Mouse (Mus musculus) liver, embryonic 13.5 days (tissue): ENCODE measurements around the gene Eps8l1. TPM values are rescaled to one million over a fixed set of nuclear protein-coding genes. Genes with fewer than 3 reads are reported as not detected.

Experiments used
- ATAC-seq: fragments of 200-750 bp; cut with Nextera tagmentation; 2 replicates; pipeline ENCODE4 v1.8.0; 2017; ENCODE audit warnings: low read depth, mild to moderate bottlenecking, moderate number of reproducible peaks, moderate library complexity
- DNase-seq: peaks from one replicate; pipeline ENCODE4 v3.0.0; 2022
- H3K27ac ChIP-seq: fragments of 300-500 bp; sonication (generic); 2 replicates; pipeline ENCODE4 v1.5.1; 2015; ENCODE audit warnings: moderate library complexity, mild to moderate bottlenecking, inconsistent platforms
- H3K27me3 ChIP-seq: fragments of 300-500 bp; sonication (generic); 2 replicates; pipeline ENCODE4 v1.6.1; 2015; ENCODE audit warnings: mild to moderate bottlenecking, inconsistent platforms
- H3K36me3 ChIP-seq: fragments of 300-500 bp; sonication (generic); 2 replicates; pipeline ENCODE4 v1.6.1; 2015; ENCODE audit warnings: mild to moderate bottlenecking, inconsistent platforms
- H3K4me1 ChIP-seq: fragments of 300-500 bp; sonication (generic); replicated peaks from 2 replicates; pipeline ENCODE4 v1.6.1; 2015; ENCODE audit warnings: inconsistent platforms
- H3K4me2 ChIP-seq: fragments of 300-500 bp; sonication (generic); 2 replicates; pipeline ENCODE4 v1.6.1; 2015; ENCODE audit warnings: inconsistent platforms, mild to moderate bottlenecking, moderate library complexity
- H3K4me3 ChIP-seq: fragments of 300-500 bp; sonication (generic); replicated peaks from 2 replicates; pipeline ENCODE4 v1.5.1; 2015; ENCODE audit warnings: mild to moderate bottlenecking, inconsistent platforms
- H3K9ac ChIP-seq: fragments of 300-500 bp; sonication (generic); 2 replicates; pipeline ENCODE4 v1.6.1; 2015; ENCODE audit warnings: mild to moderate bottlenecking, inconsistent platforms
- H3K9me3 ChIP-seq: fragments of 300-500 bp; sonication (generic); replicated peaks from 2 replicates; pipeline ENCODE4 v1.6.1; 2016; ENCODE audit warnings: inconsistent platforms
- WGBS: fragments of 180-500 bp; shearing (Covaris S2); methylation state at CpG from one replicate; pipeline ENCODE4 v1.1.7; 2015; ENCODE audit not compliant: insufficient replicate concordance; 5-methylcytosine and 5-hydroxymethylcytosine counted together
- polyA plus RNA-seq: library from polyadenylated mRNA; unstranded; fragments of >200 nt; fragmentation: Nextera tagmentation; extraction: Ambion mirVana; gene quantifications from 2 replicates; pipeline ENCODE4 v1.2.1, GENCODE M21; 2015

The Eps8l1 gene
- polyA plus RNA-seq, 1 experiment from 2014 or later: 1.4 TPM

- H3K4me1 ChIP-seq: peaks cover 18% of the 10 kb centered on the region; the same call in 1 of the 2 replicates
- peaks cover 41% of the 10 kb centered on the region for H3K36me3 ChIP-seq
- H3K9ac ChIP-seq: no peak overlapping the region
- H3K4me3 ChIP-seq: no peak overlapping the region
- 45% methylated on average over 6 of the region's 6 CpGs for whole genome bisulfite sequencing
- ATAC-seq: no peak
- no peaks in the 10 kb centered on the region for H3K9me3 ChIP-seq
- no peak for DNase-seq
- no peak overlapping the region for H3K27ac ChIP-seq
- H3K4me2 ChIP-seq: no peak overlapping the region
- peaks cover 45% of the 10 kb centered on the region for H3K27me3 ChIP-seq
These were observed 19.2 kb downstream of the Eps8l1 start for GRCm38 (mm10) chr7:4479674-4480073.

DNA sequence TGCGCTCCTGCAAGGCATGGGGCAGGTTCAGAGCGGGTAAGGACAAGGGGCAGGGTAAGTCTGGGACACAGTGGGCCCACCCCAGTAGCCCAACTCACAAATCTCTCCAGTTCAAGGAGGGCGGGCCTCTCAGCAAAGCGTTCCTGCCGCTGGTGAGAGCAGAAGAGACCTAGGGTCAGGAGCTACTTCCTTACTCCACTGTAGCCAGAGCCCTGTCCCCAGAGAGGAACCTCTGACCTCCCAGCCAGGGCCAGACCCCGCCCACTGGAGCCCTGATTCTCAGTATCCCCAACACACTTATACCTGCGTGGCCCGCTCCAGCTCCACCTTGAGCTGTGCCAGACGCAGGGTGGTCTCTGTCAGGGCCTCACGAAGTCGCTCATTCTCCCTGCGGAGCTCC, 21.8 kb downstream of the Eps8l1 start:
- DNase-seq (no peak), ATAC-seq (no peak)
- H3K27ac ChIP-seq: no peak overlapping the region
- peaks cover 18% of the 10 kb centered on the region; the same call in 1 of the 2 replicates for H3K4me1 ChIP-seq
- peaks cover 23% of the 10 kb centered on the region for H3K27me3 ChIP-seq
- H3K4me3 ChIP-seq: no peak overlapping the region
- H3K36me3 ChIP-seq: peaks cover 65% of the 10 kb centered on the region
- H3K4me2 ChIP-seq: no peak overlapping the region
- H3K9me3 ChIP-seq: no peaks in the 10 kb centered on the region
- WGBS: 84% methylated on average over 12 of the region's 12 CpGs
- no peak overlapping the region for H3K9ac ChIP-seq

- H3K9ac ChIP-seq: no peak overlapping the region
- H3K36me3 ChIP-seq: peaks cover 91% of the 10 kb centered on the region
- no peak overlapping the region for H3K4me3 ChIP-seq
- peaks cover 58% of the 10 kb centered on the region for H3K4me1 ChIP-seq
- H3K4me2 ChIP-seq: no peak overlapping the region
- H3K27me3 ChIP-seq: no peaks in the 10 kb centered on the region
- DNase-seq (no peak), ATAC-seq (0 out of 2 replicates have a peak, but pooled peaks have one; percentile 16)
- no peaks in the 10 kb centered on the region for H3K9me3 ChIP-seq
- WGBS: 45% methylated on average over 6 of the region's 6 CpGs
- 0 out of 2 replicates have a peak overlapping the region, but pooled peaks have one; percentile 47 for H3K27ac ChIP-seq
These were observed 30.8 kb downstream of the Eps8l1 start for GRCm38 (mm10) chr7:4491308-4491707.

DNA sequence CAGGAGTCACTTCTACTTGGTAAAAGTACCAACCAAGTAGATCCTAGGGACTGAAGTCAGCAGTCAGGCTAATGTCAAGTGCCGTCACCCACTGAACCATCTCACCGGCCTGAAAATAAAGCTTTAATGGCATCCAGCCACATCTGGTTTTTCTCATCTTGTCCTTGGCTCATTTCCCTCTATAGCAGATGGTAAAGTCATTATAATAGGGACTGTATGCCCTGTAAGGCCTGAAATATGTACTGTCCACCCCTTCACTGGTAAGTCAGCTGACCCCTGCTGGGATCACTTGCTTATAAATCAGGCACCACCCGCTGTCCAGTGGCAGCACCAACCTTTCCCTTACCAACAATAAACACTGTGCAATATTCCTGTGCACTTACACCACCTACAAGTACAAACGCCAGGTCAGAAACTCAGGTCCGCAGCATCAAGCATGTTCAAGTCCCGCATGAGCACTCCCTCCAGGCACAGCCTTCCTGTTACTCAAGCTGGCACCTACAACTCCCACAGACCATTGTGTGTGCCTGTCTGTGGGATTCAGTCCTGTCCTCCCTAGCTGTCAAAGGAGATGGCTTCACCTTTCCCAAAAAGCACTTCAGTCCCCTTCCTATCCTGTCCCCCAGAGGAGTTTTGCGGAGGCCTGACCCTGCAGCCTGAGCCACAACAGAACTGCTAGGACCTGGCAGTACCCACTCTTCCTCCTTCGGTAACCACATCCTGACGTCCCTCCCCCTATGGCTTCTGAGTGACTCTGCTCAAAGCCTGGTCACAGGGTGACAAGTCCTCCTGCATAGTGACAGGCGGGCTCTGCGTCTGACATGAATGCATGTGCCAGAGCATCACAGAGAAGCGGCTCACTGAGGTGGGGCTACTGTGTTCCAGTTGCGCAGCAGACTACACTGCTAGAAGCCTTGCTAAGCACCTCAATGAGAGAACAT, 32.1 kb downstream of the Eps8l1 start:
- Histone ChIP-seq H3K9ac (no peak overlapping the region), H3K4me1 (peaks cover 64% of the 10 kb centered on the region), H3K27ac (no peak overlapping the region), H3K36me3 (peaks cover 92% of the 10 kb centered on the region), H3K27me3 (no peaks in the 10 kb centered on the region), H3K4me3 (no peak overlapping the region), H3K4me2 (no peak overlapping the region), H3K9me3 (no peaks in the 10 kb centered on the region)
- WGBS: 63% methylated on average over 13 of the region's 13 CpGs
- DNase-seq (no peak), ATAC-seq (peak; percentile 38; the same call in 1 of the 2 replicates)

DNA sequence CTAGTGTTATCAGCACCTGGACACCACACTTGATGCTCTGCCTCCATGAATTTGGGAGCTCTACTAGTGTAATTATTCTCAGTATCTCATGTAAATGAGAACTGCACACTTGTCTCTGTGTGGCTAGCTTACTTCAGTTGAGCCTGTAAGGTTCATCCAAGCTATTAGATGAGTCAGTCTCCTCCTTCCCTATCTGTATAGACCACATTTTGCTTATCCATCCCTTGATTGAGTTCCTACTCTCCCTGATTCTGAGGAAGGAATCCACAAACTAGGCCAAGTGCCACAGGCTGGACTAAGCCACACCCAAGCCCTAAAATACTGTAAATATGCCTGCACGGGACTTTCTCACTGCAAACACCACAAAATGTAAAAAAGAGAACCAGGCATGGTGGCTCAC, 33.5 kb downstream of the Eps8l1 start:
- Histone ChIP-seq H3K4me3 (no peak overlapping the region), H3K9me3 (no peaks in the 10 kb centered on the region), H3K36me3 (peaks cover 87% of the 10 kb centered on the region), H3K4me2 (peak overlapping the region; percentile 3; the same call in 1 of the 2 replicates), H3K9ac (no peak overlapping the region), H3K4me1 (peaks cover 79% of the 10 kb centered on the region), H3K27ac (peak overlapping the region; percentile 25), H3K27me3 (no peaks in the 10 kb centered on the region)
- WGBS: 25% methylated on average over 1 of the region's 1 CpGs
- DNase-seq: no peak
- ATAC-seq: peak; percentile 60

DNA sequence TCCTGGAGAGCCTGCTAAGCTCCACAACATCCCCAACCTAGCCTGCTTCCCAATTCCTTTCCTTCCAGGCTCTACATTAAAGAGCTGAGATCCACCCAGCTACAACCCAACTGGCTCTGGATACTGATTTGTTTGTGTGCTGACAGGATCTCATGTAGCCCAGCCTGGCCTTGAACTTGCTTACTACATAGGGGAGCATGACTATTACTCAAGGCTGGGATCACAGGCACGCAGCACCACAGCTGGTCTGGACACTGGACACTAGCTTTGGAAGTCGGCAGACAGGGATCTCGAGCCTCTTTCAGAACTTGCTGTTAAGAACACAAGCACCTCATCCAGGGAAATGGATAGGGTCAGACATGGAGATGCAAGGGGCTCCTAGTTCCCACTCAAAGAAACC, 36.0 kb downstream of the Eps8l1 start:
- Histone ChIP-seq H3K27ac (no peak overlapping the region), H3K4me1 (peaks cover 85% of the 10 kb centered on the region), H3K4me2 (no peak overlapping the region), H3K4me3 (no peak overlapping the region), H3K36me3 (peaks cover 70% of the 10 kb centered on the region), H3K27me3 (no peaks in the 10 kb centered on the region), H3K9ac (no peak overlapping the region), H3K9me3 (no peaks in the 10 kb centered on the region)
- DNase-seq (no peak), ATAC-seq (no peak)
- WGBS: 79% methylated on average over 3 of the region's 3 CpGs

DNA sequence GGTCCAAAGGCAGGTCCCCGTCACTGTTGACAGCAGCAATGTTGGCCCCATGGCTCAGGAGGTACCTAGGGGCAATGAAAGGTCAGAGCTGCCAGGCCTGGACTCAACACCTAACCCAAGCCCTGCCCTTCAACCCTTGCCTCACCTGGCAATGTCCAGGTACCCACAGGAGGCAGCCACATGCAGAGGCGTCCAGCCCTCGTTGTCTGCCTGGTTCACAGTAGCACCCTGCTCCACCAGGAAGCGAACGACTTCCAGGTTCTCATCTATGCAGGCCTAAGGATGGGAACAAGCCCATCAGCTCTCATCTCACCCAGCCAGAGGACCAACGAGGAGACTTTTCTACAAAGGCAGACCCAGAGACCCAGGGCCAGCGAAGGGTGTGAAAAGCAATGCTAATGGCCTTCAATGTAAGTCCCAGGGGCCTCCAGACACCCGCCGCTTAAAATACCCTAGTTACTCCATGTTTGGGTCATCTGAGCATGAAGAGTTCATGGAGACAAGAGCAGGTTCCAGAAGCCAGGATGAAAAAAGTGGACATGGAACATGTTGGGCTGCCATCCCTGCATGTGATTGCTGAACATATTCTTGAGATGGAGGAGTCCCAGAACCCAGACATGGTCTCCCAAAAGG, 36.9 kb downstream of the Eps8l1 start:
- no peak overlapping the region for H3K27ac ChIP-seq
- ATAC-seq: no peak
- 86% methylated on average over 9 of the region's 9 CpGs for WGBS

DNA sequence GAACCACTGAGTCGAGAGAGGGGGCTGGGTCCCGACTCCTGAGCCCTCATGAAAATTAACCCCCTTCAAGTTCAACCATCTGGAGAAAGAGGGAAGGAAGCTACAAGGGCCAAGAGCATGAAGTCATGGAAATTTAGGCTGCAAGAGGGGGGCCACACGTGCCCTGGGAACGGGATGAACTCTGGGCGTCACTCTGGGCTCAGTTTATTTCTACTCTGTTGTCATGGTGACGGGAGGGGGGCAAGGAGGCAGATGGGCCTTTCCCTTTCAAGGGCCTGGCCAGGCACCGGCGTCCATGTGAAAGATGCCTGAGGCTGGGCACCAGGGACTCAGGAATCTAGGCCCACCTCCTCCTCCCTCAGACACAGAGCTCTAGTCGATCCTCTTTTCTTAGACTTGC, 37.8 kb downstream of the Eps8l1 start:
- ATAC-seq (no peak), DNase-seq (no peak)
- Histone ChIP-seq H3K4me2 (0 out of 2 replicates have a peak overlapping the region, but pooled peaks have one; percentile 87), H3K27ac (no peak overlapping the region), H3K9ac (no peak overlapping the region), H3K27me3 (no peaks in the 10 kb centered on the region), H3K36me3 (peaks cover 53% of the 10 kb centered on the region), H3K9me3 (no peaks in the 10 kb centered on the region), H3K4me3 (no peak overlapping the region), H3K4me1 (peaks cover 77% of the 10 kb centered on the region)
- WGBS: 44% methylated on average over 9 of the region's 9 CpGs

More for the DNA sequence above, 36.9 kb downstream of the Eps8l1 start:
- H3K9ac ChIP-seq: no peak overlapping the region
- no peaks in the 10 kb centered on the region for H3K9me3 ChIP-seq
- DNase-seq: no peak
- no peak overlapping the region for H3K4me3 ChIP-seq
- peaks cover 62% of the 10 kb centered on the region for H3K36me3 ChIP-seq
- H3K4me2 ChIP-seq: no peak overlapping the region
- peaks cover 77% of the 10 kb centered on the region for H3K4me1 ChIP-seq
- H3K27me3 ChIP-seq: no peaks in the 10 kb centered on the region

GRCm38 (mm10) chr7:4499034-4499433, 38.6 kb downstream of the Eps8l1 start:
- peak overlapping the region; percentile 24 for H3K4me3 ChIP-seq
- H3K36me3 ChIP-seq: peaks cover 46% of the 10 kb centered on the region
- DNase-seq: no peak
- no peaks in the 10 kb centered on the region for H3K27me3 ChIP-seq
- H3K4me1 ChIP-seq: peaks cover 75% of the 10 kb centered on the region
- peak overlapping the region; percentile 87 for H3K4me2 ChIP-seq
- peak overlapping the region; percentile 98 for H3K9ac ChIP-seq
- peak overlapping the region; percentile 23; the same call in 1 of the 2 replicates for H3K27ac ChIP-seq
- H3K9me3 ChIP-seq: no peaks in the 10 kb centered on the region
- 89% methylated on average over 4 of the region's 4 CpGs for WGBS
- no peak for ATAC-seq

DNA sequence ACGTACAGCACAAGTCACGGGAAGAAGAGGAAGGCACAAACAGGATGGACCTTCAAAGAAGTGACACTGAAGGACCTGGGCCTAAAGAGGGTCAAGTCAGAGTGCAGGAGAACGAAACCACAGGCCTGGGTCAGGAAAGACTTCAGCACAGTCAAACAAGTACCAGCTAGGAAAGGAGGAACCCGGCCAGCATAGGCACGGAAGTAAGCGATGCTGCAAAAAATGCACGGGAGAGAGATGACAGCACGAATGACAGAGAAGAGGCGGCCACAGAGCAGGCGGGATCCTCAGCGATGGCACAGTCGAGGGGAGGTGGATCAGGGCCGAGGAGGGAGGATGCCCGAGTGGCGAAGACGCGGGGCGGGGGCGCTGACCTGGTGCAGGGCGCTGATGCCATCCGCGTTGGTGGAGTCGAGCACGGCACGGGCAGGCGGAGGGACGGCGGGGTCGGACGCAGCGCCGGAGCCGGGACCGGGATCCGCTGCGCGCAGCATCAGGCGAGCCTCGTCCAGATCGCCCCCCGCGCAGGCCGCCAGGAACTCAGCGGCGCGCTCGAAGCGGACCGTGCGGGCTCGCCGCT, 40.5 kb downstream of the Eps8l1 start:
- H3K4me1 ChIP-seq: peaks cover 74% of the 10 kb centered on the region
- WGBS: under 1% methylated on average over 41 of the region's 52 CpGs

More for the DNA sequence above, 40.5 kb downstream of the Eps8l1 start:
- Histone ChIP-seq H3K9me3 (no peaks in the 10 kb centered on the region), H3K27me3 (no peaks in the 10 kb centered on the region), H3K36me3 (peaks cover 28% of the 10 kb centered on the region), H3K27ac (peak overlapping the region; percentile 90), H3K4me2 (peak overlapping the region; percentile 87), H3K4me3 (peak overlapping the region; percentile 95), H3K9ac (peak overlapping the region; percentile 98)
- ATAC-seq: peak; percentile 59
- peak; percentile 46 for DNase-seq
